Mouse (Mus musculus) gastrocnemius, postnatal 14 days (tissue): ENCODE results near the gene Prune2. TPM values are rescaled to one million over a fixed set of nuclear protein-coding genes. Genes with fewer than 3 reads are reported as not detected.

Source experiments
- DNase-seq: peaks from one replicate; pipeline ENCODE4 v3.0.0; 2021; ENCODE audit warnings: mixed read lengths
- intact Hi-C: fragments of 180-260 bp; cut with DNase I; formaldehyde crosslinking; loops from one replicate; pipeline ENCODE4 v1.15.1; 2025; ENCODE audit warnings: low total_unique reads
- total RNA-seq, 2 experiments: library from RNA; stranded (reverse); gene quantifications; 2 replicates each; pipeline ENCODE4 v1.2.3; 2021

The Prune2 gene
- total RNA-seq, 2 experiments from 2014 or later, result 2.4 to 3.9 TPM

DNA sequence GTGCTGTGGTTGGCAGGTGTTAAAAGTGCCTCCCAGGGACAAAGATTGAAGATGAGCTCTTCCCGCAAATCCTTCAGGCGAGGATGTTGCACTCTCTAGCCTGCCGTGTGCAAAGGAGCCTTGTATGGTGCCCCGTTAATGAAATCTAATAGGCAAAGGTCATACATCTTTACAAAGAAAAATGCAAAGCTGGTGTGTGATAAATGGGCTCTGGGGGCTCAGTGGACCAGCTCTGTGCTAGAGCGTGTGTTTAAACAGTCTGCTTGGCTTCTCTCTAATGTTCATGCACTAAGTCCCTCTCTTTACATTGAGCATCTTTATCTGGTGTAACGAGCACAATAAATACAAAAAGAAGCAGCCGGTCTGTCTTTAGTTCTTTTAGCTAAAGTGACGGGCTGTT, 138.1 kb downstream of the Prune2 start:
- DNase-seq, result no peak
- intact Hi-C loops, result no loop called here

DNA sequence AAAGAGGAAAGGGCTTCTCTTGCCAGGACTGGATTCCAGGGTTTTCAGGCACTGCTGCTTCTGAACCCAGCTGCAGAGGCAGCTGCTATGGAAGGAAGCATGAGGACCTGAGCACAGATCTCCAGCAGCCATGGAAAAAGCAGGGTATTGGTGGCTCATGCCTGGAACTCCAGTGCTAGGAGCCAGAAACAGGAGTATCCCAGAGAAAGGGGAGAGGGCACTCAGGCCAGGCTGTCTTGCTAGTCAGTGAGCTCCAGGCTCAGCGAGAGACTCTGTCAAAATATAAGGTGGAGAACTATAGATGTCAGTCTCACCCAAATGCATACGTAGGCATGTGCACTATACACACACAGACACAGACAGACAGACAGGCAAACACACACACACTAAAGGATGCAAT, 140.4 kb downstream of the Prune2 start:
- intact Hi-C loops, result no loop called here
- DNase-seq, result no peak

DNA sequence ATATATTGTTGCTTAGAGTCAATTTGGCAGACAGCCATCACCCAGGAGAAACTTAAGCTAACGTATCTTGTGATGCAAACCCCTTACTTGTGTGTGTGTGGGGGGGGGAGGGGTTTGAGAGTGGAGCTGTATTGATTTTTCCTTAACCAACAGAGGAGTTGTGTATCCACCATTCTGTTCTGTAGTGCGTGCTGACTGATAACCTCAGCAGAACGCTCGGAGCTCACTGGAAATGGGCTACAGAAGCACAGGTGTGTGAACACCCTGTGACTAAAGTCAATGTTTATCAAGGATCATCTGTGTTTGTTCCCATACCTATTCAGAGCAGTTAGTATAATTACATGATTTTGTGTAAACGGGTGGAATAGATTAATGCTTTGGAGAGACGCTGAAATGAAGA, 141.3 kb downstream of the Prune2 start:
- intact Hi-C loops, result no loop called here

DNA sequence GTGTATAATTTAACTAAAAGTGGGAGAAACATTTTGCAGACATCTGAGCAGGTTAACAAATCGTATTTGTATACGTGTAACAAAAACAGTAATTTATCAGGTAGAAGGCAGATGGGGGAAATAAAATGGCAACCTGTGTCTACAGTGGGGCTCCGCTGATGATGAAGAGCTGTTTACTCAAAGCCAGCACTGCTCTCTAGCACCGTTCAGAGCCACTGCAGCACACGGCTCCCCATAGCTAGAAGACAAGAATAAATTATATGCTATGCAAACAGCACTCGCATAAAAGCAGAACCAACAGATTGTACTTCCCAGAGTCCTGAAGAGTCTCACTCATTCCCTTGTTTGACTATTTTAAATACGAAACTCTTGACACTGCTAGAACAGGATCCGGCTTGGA, 152.9 kb downstream of the Prune2 start:
- DNase-seq, result no peak
- intact Hi-C loops, result no loop called here

More for the DNA sequence above, 141.3 kb downstream of the Prune2 start:
- no peak for DNase-seq

- peak; percentile 13 for DNase-seq
- intact Hi-C loops, result loop anchor here (5.0 kb wide), 2 partner anchors 243 to 263 kb away; no protein-coding TSS in a partner anchor
Observed at GRCm38 (mm10) chr19:17124034-17124735, 168.3 kb downstream of the Prune2 start.

- intact Hi-C loops, result no loop called here
- DNase-seq, result no peak
Observed at GRCm38 (mm10) chr19:17125380-17125779, 169.5 kb downstream of the Prune2 start.

DNA sequence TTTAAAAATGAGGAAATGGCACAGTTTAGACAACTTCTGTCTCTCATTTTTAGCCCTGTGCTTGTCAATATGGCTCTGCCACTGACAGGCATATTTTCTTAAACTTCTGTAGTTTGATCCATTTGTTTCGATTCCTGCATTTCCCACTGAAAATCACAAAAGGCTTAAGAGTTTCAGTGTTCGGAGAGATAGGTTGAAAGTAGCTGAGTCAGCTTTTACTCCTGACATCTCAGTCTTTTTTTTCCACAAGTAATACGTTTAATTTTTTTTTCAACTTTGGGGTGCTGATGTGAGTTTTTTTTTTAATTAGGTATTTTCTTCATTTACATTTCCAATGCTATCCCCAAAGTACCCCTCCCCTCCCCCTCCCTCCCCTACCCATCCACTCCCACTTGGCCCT, 174.6 kb downstream of the Prune2 start:
- intact Hi-C loops, result no loop called here
- DNase-seq, result no peak

GRCm38 (mm10) chr19:17136677-17137460, 181.0 kb downstream of the Prune2 start:
- DNase-seq, result no peak
- intact Hi-C loops, result no loop called here

- no peak for DNase-seq
- intact Hi-C loops, result no loop called here
Observed at GRCm38 (mm10) chr19:17137656-17138055, 181.7 kb downstream of the Prune2 start.

DNA sequence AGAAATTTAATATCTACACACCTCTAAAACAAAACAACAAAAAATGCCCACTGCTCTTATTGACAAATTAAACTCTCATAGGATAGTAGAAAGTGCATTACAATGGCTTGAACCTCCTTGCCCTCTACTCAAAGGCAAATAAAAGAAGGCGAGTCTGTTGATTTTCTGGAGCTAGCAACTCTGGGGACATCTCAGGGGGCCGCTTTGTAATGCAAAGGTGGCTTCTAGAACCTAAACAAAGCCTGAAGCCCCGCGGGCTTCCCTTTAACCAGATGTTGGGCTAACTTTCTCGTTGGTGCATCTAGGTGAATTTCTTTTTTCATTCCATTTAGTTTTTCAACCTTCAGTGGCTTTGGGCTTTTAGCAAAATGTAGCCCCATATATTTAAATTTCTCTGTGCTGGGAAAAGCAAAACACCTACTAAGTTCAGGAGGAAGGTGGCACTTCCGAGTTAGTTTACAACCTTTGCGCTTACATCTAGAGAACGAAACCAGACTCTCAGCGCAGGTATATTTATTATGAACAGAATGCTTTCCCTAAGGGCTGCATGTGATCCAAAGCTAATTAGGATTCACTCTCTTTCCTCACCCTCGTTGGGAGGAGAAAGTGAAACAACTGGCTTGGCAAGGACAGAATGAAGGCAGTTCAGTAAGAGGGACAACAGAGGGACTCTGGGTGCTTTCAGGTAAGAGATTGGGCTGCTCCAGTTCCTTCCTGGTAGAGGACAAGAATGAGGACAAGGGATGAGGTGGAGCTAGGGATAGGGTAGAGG, 182.4 kb downstream of the Prune2 start:
- DNase-seq, result no peak
- intact Hi-C loops, result no loop called here

- intact Hi-C loops, result no loop called here
Observed at GRCm38 (mm10) chr19:17140016-17140914, 184.3 kb downstream of the Prune2 start.

DNA sequence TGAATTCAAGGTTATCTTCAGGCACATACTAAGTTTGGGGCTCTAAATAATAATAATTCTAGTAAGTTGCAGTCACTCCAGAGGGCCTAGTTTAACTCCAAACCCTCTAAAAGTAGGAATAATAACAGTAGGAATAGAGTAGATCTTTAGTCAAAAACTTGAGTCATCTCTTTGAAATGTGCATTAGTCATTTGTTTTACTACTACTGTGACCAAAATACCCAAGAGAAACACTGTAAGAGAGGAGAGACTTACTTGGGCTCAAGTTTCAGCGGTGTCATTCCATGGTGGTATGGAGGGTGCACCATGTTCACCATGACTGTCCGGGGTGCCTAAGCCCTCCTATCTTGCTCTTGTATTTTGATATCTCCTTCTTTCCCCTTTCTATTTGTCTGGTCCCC, 187.3 kb downstream of the Prune2 start:
- intact Hi-C loops, result no loop called here
- DNase-seq, result no peak

More at GRCm38 (mm10) chr19:17140016-17140914, 184.3 kb downstream of the Prune2 start:
- no peak for DNase-seq

GRCm38 (mm10) chr19:17144205-17144604, 188.3 kb downstream of the Prune2 start:
- intact Hi-C loops, result no loop called here
- DNase-seq, result no peak

- intact Hi-C loops, result no loop called here
- no peak for DNase-seq
Observed at GRCm38 (mm10) chr19:17150064-17150463, 194.1 kb downstream of the Prune2 start.

- no peak for DNase-seq
- intact Hi-C loops, result no loop called here
Observed at GRCm38 (mm10) chr19:17151781-17152180, 195.9 kb downstream of the Prune2 start.

DNA sequence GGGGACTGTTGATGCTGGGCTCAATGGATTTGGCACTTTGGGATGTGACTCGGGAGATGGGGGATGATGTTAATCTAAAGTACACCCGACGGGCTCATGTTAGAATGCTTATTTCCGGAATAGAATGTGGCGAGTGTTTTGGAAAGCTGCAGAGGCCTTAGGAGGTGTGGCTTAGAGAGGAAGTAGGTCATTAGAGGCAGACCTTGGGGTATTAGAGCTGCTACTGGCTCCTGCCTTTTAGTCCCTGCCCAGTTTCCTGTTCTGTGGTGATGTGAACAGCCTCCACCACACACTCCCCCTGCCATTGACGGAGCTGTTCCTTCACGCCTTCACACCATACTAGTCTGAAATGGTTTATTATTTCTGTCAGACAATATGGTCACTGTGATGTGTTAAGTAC, 196.5 kb downstream of the Prune2 start:
- intact Hi-C loops, result no loop called here
- no peak for DNase-seq

DNA sequence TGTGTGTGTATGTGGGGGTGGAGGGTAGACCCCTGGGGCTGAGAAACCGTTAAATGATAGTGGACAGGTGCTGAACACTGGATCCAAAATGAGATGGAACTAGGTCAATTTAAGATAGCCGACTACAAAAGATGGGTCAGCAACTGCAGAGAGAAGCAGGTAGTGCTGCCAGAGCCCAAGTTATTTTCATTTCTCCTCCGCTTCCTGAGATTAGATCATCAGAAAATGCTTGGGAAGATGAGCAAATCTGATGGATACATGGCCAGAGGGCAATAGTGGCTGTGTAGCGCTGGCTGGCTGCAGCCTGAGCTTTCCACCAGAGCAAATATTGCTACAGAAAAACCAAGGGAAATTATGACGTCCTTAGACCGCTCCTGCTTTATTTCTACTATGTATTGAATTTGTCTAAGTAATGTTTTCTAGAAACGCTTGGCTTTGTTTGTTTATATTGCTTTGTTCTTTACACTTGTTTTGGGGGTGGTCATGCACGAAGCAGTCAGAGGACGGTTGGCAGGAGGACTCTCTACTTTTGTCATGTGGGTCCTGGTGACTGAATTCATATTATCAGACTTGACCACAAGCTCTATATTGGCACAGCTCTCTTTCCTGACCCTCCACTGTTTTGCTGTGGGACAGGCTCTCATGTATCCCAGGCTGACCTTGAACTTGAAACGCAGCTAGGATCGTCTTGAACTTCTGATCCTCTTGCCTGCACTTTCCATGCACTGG, 198.2 kb downstream of the Prune2 start:
- DNase-seq, result no peak
- intact Hi-C loops, result no loop called here

DNA sequence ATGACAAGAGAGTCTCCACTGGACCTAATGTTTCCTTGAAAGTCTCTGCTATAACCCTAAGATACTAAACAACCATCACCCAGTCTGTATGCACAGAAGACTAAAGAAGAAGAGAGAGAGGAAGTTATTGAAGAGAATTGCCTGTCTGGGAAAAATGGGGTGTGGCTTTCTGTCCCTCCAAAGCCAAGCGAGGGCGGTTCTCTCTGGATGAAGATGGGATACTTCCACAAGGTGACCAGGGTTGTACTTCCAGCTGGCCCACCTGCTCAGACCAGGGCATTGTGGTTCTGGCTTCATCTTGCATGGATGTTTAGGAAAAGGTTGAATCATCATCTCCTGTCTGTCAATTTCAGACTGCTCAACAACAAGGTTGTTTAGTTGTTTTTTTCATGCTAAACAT, 199.3 kb downstream of the Prune2 start:
- intact Hi-C loops, result no loop called here
- DNase-seq, result no peak

DNA sequence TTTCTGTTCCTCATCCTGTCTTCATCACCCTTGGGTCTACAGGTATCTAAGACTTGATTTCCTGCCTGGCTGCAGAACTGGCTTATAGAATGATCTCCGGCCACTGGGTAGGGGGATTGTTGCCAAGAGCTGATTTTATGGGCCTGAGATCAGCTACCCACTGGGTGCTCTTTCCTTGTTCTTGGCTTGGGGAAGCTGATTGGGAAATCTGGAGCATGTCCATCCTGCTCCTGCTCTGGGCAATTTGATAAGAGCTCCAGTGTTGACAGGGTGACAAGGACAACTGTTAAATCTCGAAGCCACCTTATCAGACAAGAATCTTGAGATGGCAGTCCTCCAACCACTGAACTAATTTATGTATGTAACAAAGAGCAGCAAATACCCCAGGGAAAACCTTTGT, 203.8 kb downstream of the Prune2 start:
- intact Hi-C loops, result no loop called here
- DNase-seq, result no peak
